Mouse (Mus musculus): ENCODE measurements around the gene Metap1.

DNA sequence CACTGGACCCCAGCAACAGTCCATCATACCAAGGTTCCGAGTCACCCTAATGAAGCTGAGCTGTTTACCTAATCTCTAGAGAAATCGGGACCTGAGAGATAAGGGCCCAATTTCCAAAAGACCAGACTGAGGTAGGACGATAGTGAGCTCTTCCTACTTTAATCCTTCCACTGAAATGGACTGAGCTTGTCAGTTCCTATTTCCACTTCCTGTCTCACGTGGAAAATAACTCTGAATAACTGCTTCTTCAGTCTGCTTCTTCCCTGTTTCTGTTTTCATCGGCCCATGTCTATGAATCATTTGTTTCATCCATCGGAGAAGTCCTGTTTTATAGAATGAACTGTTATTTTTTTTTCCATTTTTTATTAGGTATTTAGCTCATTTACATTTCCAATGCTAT lies 29.9 kb upstream of the Metap1 start:
- TF ChIP-seq CTCF (IDR thresholded peaks at IDR 0.05; ENCODE audit: control insufficient read depth, insufficient read depth, low read length) (no peak), POLR2A (IDR thresholded peaks at IDR 0.05; ENCODE audit: borderline replicate concordance, control insufficient read depth, low read depth, low read length) (no peak)

Data from bone marrow, adult 2 months (tissue).